Mouse (Mus musculus) yolk sac, embryonic 10.5 days (tissue): ENCODE results near the gene Ptges2.
A peak's percentile ranks its signal among the peaks of the same experiment; 100 is the strongest.
"Not testable (repeated sequence)": the region's sequence is repeated elsewhere in the genome, so short reads cannot be mapped to it uniquely, and the experiment has no call there.

Experiments
- DNase-seq: peaks from one replicate; pipeline ENCODE4 v3.0.0-alpha.2; 2017; ENCODE audit warnings: low spot score

Ptges2 gene

GRCm38 (mm10) chr2:32395484-32395945 is at the start of gene Ptges2:
TSS of gene Ptges2 (plus strand) at chr2:32395896.
- peak; percentile 95 for DNase-seq

- no peak for DNase-seq
Measured at GRCm38 (mm10) chr2:32347019-32347418, 48.7 kb upstream of the Ptges2 start.

GRCm38 (mm10) chr2:32348311-32348710 is 47.4 kb upstream of the Ptges2 start:
- no peak for DNase-seq

- DNase-seq: no peak
Measured at GRCm38 (mm10) chr2:32349625-32350255, 46.0 kb upstream of the Ptges2 start.

GRCm38 (mm10) chr2:32350471-32351051 is 45.1 kb upstream of the Ptges2 start:
- DNase-seq: no peak

GRCm38 (mm10) chr2:32351471-32351961 is 44.2 kb upstream of the Ptges2 start:
- DNase-seq: no peak

GRCm38 (mm10) chr2:32352151-32353006 is 43.3 kb upstream of the Ptges2 start, which contains the start of gene Ciz1:
TSS of gene Ciz1 (plus strand) at chr2:32352327.
- no peak for DNase-seq

GRCm38 (mm10) chr2:32353007-32353542 is 42.6 kb upstream of the Ptges2 start, which contains the start of gene Dnm1:
TSS of gene Dnm1 (minus strand) at chr2:32353338.
- DNase-seq: peak; percentile 86

- peak; percentile 60 for DNase-seq
Measured at GRCm38 (mm10) chr2:32353836-32354235, 41.9 kb upstream of the Ptges2 start.

GRCm38 (mm10) chr2:32354336-32354895 is 41.3 kb upstream of the Ptges2 start:
- no peak for DNase-seq

- no peak for DNase-seq
Measured at GRCm38 (mm10) chr2:32356216-32356615, 39.5 kb upstream of the Ptges2 start.

GRCm38 (mm10) chr2:32357710-32358109 is 38.0 kb upstream of the Ptges2 start:
- no peak for DNase-seq

- DNase-seq: no peak
Measured at GRCm38 (mm10) chr2:32358381-32358780, 37.3 kb upstream of the Ptges2 start.

GRCm38 (mm10) chr2:32360741-32361140 is 35.0 kb upstream of the Ptges2 start:
- DNase-seq: peak; percentile 90

- DNase-seq: peak; percentile 87
Measured at GRCm38 (mm10) chr2:32361437-32361836, 34.3 kb upstream of the Ptges2 start.

GRCm38 (mm10) chr2:32362274-32362673 is 33.4 kb upstream of the Ptges2 start:
- DNase-seq: not testable (repeated sequence)

- peak; percentile 92 for DNase-seq
Measured at GRCm38 (mm10) chr2:32362817-32363340, 32.8 kb upstream of the Ptges2 start.

- DNase-seq: peak; percentile 89
Measured at GRCm38 (mm10) chr2:32363376-32364106, 32.2 kb upstream of the Ptges2 start.

- no peak for DNase-seq
Measured at GRCm38 (mm10) chr2:32364121-32364520, 31.6 kb upstream of the Ptges2 start.

GRCm38 (mm10) chr2:32367315-32367714 is 28.4 kb upstream of the Ptges2 start:
- DNase-seq: no peak

- no peak for DNase-seq
Measured at GRCm38 (mm10) chr2:32374191-32374590, 21.5 kb upstream of the Ptges2 start.
